Mouse (Mus musculus): ENCODE measurements around the gene Fam204a.

DNA sequence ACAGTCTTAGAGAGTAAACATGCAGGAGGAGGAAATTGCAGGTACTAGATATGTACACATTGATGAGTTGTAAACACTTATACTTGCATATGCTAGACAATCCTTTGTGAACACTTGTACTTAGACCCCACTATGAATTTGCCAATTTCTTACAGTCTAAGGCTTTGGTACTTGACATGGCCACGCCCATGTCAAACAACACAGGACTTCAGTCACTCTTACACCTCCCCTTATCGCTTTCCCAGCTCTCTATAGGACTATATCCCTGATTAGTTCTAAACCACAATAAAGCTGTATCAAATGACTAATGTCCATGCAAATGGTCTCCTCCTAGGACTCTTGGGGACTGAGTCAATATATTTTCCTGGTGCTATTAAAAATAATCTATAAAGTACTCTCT lies 5.0 kb upstream of the Fam204a start:
- TF ChIP-seq CTCF (conservative IDR thresholded peaks at IDR 0.05; ENCODE audit: low read length) (no peak), NANOG (IDR thresholded peaks at IDR 0.05; ENCODE audit: borderline replicate concordance, low read length) (no peak)
